Mouse (Mus musculus) brain, embryonic 18.5 days (tissue): ENCODE data around the gene Gstt2.

Experiments used
- DNase-seq: peaks from one replicate; pipeline ENCODE4 v3.0.0-alpha.2; 2012; ENCODE audit warnings: low read depth, low spot score

Gene Gstt2

GRCm38 (mm10) chr10:75837248-75837759, at the start of gene Gstt2:
Gene Gstt2 (minus strand): TSS chr10:75837424.
- DNase-seq = peak; percentile 88

GRCm38 (mm10) chr10:75884742-75885141, 47.5 kb upstream of the Gstt2 start:
- no peak for DNase-seq

- no peak for DNase-seq
Observed at GRCm38 (mm10) chr10:75883232-75883552, 46.0 kb upstream of the Gstt2 start.

GRCm38 (mm10) chr10:75882433-75883231, 45.4 kb upstream of the Gstt2 start:
- no peak for DNase-seq

GRCm38 (mm10) chr10:75881578-75882432, 44.6 kb upstream of the Gstt2 start:
- no peak for DNase-seq

GRCm38 (mm10) chr10:75880771-75881577, 43.8 kb upstream of the Gstt2 start:
- DNase-seq = no peak

GRCm38 (mm10) chr10:75880351-75880750, 43.1 kb upstream of the Gstt2 start:
- no peak for DNase-seq

GRCm38 (mm10) chr10:75878836-75879235, 41.6 kb upstream of the Gstt2 start:
- DNase-seq = no peak

- DNase-seq = no peak
Observed at GRCm38 (mm10) chr10:75873543-75874170, 36.4 kb upstream of the Gstt2 start.

- DNase-seq = peak; percentile 83
Observed at GRCm38 (mm10) chr10:75872915-75873542, 35.8 kb upstream of the Gstt2 start.

- no peak for DNase-seq
Observed at GRCm38 (mm10) chr10:75872025-75872914, 35.0 kb upstream of the Gstt2 start.

GRCm38 (mm10) chr10:75861587-75861986, 24.4 kb upstream of the Gstt2 start:
- DNase-seq = no peak

GRCm38 (mm10) chr10:75860746-75861145, 23.5 kb upstream of the Gstt2 start:
- DNase-seq = no peak

GRCm38 (mm10) chr10:75859786-75860470, 22.7 kb upstream of the Gstt2 start, which contains the start of gene Mif:
Gene Mif (minus strand): TSS chr10:75860240.
- DNase-seq = peak; percentile 78

GRCm38 (mm10) chr10:75859107-75859746, 22.0 kb upstream of the Gstt2 start:
- DNase-seq = no peak

- DNase-seq = no peak
Observed at GRCm38 (mm10) chr10:75857598-75857997, 20.4 kb upstream of the Gstt2 start.

GRCm38 (mm10) chr10:75856976-75857375, 19.8 kb upstream of the Gstt2 start:
- DNase-seq = no peak

- DNase-seq = no peak
Observed at GRCm38 (mm10) chr10:75856155-75856907, 19.1 kb upstream of the Gstt2 start.
